Mouse (Mus musculus) CH12.LX (cell line): ENCODE data around the gene 4930564D02Rik. TPM values are rescaled to one million over a fixed set of nuclear protein-coding genes. Genes with fewer than 3 reads are reported as not detected.

Experiments
- DNase-seq: peaks from one replicate; pipeline ENCODE4 v3.0.0-alpha.2; 2013; ENCODE audit errors: extremely low read depth
- H3K27ac ChIP-seq: 2 replicates; pipeline ENCODE4 v1.5.1; 2012; ENCODE audit warnings: low read depth, mild to moderate bottlenecking, control low read depth, moderate library complexity; ENCODE audit not compliant: insufficient read depth
- H3K27me3 ChIP-seq: replicated peaks from 2 replicates; pipeline ENCODE3; 2012; ENCODE audit warnings: inconsistent platforms
- H3K36me3 ChIP-seq, 2 experiments: replicated peaks in 1 of 2; 2 replicates each; pipeline versions ENCODE3 to v1.6.1; 2012; ENCODE audit warnings: inconsistent platforms in 1 of 2, low read length in 1 of 2, mild to moderate bottlenecking in 1 of 2, mixed read lengths in 1 of 2, moderate library complexity in 1 of 2; ENCODE audit not compliant: control insufficient read depth in 1 of 2, insufficient read depth in 1 of 2
- H3K4me1 ChIP-seq, 2 experiments: 2 replicates each; pipeline ENCODE4 v1.6.1; 2012; ENCODE audit warnings: inconsistent platforms in 1 of 2, moderate library complexity in 1 of 2; ENCODE audit not compliant: insufficient read depth in 2 of 2, control insufficient read depth in 1 of 2
- H3K4me2 ChIP-seq: 2 replicates; pipeline ENCODE4 v1.6.1; 2012; ENCODE audit warnings: low read depth, mild to moderate bottlenecking, control low read depth; ENCODE audit not compliant: poor library complexity, insufficient read depth, severe bottlenecking
- H3K4me3 ChIP-seq, 3 experiments: fragments of 150-350 bp in 1 of 3; sonication (generic) in 1 of 3; replicated peaks in 1 of 3; 2 replicates each; pipeline versions ENCODE3 to v1.5.1; 2011 to 2012; ENCODE audit warnings: low read depth in 2 of 3, low read length in 2 of 3, mild to moderate bottlenecking in 2 of 3, moderate library complexity in 2 of 3, control low read depth in 1 of 3, improper control_type of control experiment in 1 of 3, inconsistent platforms in 1 of 3, mixed read lengths in 1 of 3; ENCODE audit not compliant: poor library complexity in 1 of 3
- H3K79me2 ChIP-seq: replicated peaks from 2 replicates; pipeline ENCODE4 v1.6.1; 2012; ENCODE audit warnings: mild to moderate bottlenecking, moderate library complexity; ENCODE audit not compliant: control insufficient read depth, poor library complexity, insufficient read depth, severe bottlenecking; ENCODE audit errors: extremely low read depth
- H3K9ac ChIP-seq: 2 replicates; pipeline ENCODE4 v1.6.1; 2012; ENCODE audit warnings: low read depth, mild to moderate bottlenecking, control low read depth, moderate library complexity; ENCODE audit not compliant: insufficient read depth
- H3K9me3 ChIP-seq: replicated peaks from 2 replicates; pipeline ENCODE3; 2012; ENCODE audit warnings: low read length, inconsistent platforms, mixed read lengths
- BHLHE40 ChIP-seq: IDR thresholded peaks from 2 replicates; pipeline ENCODE4 v1.6.1; 2011; ENCODE audit warnings: mild to moderate bottlenecking, low read depth, low read length, improper control_type of control experiment
- CTCF ChIP-seq, 2 experiments: IDR thresholded peaks in 1 of 2; conservative IDR thresholded peaks in 1 of 2; 2 replicates each; pipeline ENCODE4 v1.5.1; 2011 to 2012; ENCODE audit warnings: low read depth in 2 of 2, low read length in 2 of 2, improper control_type of control experiment in 1 of 2, inconsistent platforms in 1 of 2, mild to moderate bottlenecking in 1 of 2, moderate library complexity in 1 of 2
- ELF1 ChIP-seq: IDR thresholded peaks from 2 replicates; pipeline ENCODE4 v1.6.1; 2014; ENCODE audit warnings: low read depth, mild to moderate bottlenecking, inconsistent platforms, low read length, improper control_type of control experiment
- EP300 ChIP-seq: IDR thresholded peaks from 2 replicates; pipeline ENCODE4 v1.6.1; 2011; ENCODE audit warnings: low read length, improper control_type of control experiment
- ETS1 ChIP-seq: conservative IDR thresholded peaks from 2 replicates; pipeline ENCODE4 v1.6.1; 2012; ENCODE audit warnings: low read depth, mild to moderate bottlenecking, inconsistent platforms, low read length, improper control_type of control experiment, moderate library complexity
- IRF4 ChIP-seq: IDR thresholded peaks from 2 replicates; pipeline ENCODE4 v1.6.1; 2014; ENCODE audit warnings: low read depth, mild to moderate bottlenecking, inconsistent platforms, low read length, improper control_type of control experiment
- JUND ChIP-seq: conservative IDR thresholded peaks from 2 replicates; pipeline ENCODE4 v1.6.1; 2011; ENCODE audit warnings: low read depth, low read length, improper control_type of control experiment
- MAX ChIP-seq: IDR thresholded peaks from 2 replicates; pipeline ENCODE4 v1.6.1; 2011; ENCODE audit warnings: low read length, improper control_type of control experiment
- MAZ ChIP-seq: IDR thresholded peaks from 2 replicates; pipeline ENCODE4 v1.6.1; 2012; ENCODE audit warnings: low read depth, mild to moderate bottlenecking, inconsistent platforms, low read length, improper control_type of control experiment, moderate library complexity
- MEF2A ChIP-seq: IDR thresholded peaks from 2 replicates; pipeline ENCODE4 v1.6.1; 2014; ENCODE audit warnings: low read depth, mild to moderate bottlenecking, inconsistent platforms, low read length, improper control_type of control experiment, borderline replicate concordance
- MYC ChIP-seq: IDR thresholded peaks from 2 replicates; pipeline ENCODE4 v1.6.1; 2011; ENCODE audit warnings: low read depth, mild to moderate bottlenecking, improper control_type of control experiment, low read length
- NRF1 ChIP-seq: IDR thresholded peaks from 2 replicates; pipeline ENCODE4 v1.6.1; 2014; ENCODE audit warnings: low read depth, mild to moderate bottlenecking, inconsistent platforms, low read length, improper control_type of control experiment, moderate library complexity
- RAD21 ChIP-seq: IDR thresholded peaks from 2 replicates; pipeline ENCODE4 v1.6.1; 2011; ENCODE audit warnings: low read depth, mild to moderate bottlenecking, low read length, improper control_type of control experiment, moderate library complexity
- RCOR1 ChIP-seq: conservative IDR thresholded peaks from 2 replicates; pipeline ENCODE4 v1.6.1; 2012; ENCODE audit warnings: low read depth, mild to moderate bottlenecking, inconsistent platforms, low read length, improper control_type of control experiment
- SMC3 ChIP-seq: IDR thresholded peaks from 2 replicates; pipeline ENCODE4 v1.6.1; 2011; ENCODE audit warnings: low read depth, low read length, improper control_type of control experiment
- USF2 ChIP-seq: conservative IDR thresholded peaks from 2 replicates; pipeline ENCODE4 v1.6.1; 2011; ENCODE audit warnings: low read depth, low read length, improper control_type of control experiment
- ZC3H11A ChIP-seq: IDR thresholded peaks from 2 replicates; pipeline ENCODE4 v1.6.1; 2012; ENCODE audit warnings: low read depth, mild to moderate bottlenecking, inconsistent platforms, low read length, improper control_type of control experiment
- ZKSCAN1 ChIP-seq: IDR thresholded peaks from 2 replicates; pipeline ENCODE4 v1.6.1; 2012; ENCODE audit warnings: low read depth, inconsistent platforms, low read length, improper control_type of control experiment, borderline replicate concordance
- ZNF384 ChIP-seq: IDR thresholded peaks from 2 replicates; pipeline ENCODE4 v1.6.1; 2012; ENCODE audit warnings: low read depth, low read length, improper control_type of control experiment, inconsistent platforms
- dilution Hi-C: fragments of 300-500 bp; cut with MboI; formaldehyde crosslinking; loops from 2 replicates; pipeline ENCODE4 v1.14.3; 2020; ENCODE audit warnings: low sequenced_read_pairs; ENCODE audit not compliant: extremely low pct_unique_long_range_greater_than_20kb, extremely low pct_ligation_motif_present
- in situ Hi-C: fragments of 300-500 bp; cut with MboI; formaldehyde crosslinking; loops from 3 replicates; pipeline ENCODE4 v1.14.3; 2019; ENCODE audit warnings: low sequenced_read_pairs, low pct_ligation_motif_present, low pct_unique_long_range_greater_than_20kb, mixed read lengths
- polyA plus RNA-seq: library from polyadenylated mRNA; unstranded; fragments of >175 nt; gene quantifications from 2 replicates; pipeline ENCODE4 v1.2.1, GENCODE M21; 2012; ENCODE audit warnings: low read depth; ENCODE audit not compliant: insufficient read length
- total RNA-seq, 2 experiments: library from RNA; depleted of rRNA; stranded (reverse); fragments of 300-350 nt in 1 of 2; fragments of >200 nt in 1 of 2; gene quantifications; 2 replicates each; pipeline ENCODE4 v1.2.3; 2012 to 2014

4930564D02Rik gene
- total and polyA plus RNA-seq, 3 experiments = not detected

DNA sequence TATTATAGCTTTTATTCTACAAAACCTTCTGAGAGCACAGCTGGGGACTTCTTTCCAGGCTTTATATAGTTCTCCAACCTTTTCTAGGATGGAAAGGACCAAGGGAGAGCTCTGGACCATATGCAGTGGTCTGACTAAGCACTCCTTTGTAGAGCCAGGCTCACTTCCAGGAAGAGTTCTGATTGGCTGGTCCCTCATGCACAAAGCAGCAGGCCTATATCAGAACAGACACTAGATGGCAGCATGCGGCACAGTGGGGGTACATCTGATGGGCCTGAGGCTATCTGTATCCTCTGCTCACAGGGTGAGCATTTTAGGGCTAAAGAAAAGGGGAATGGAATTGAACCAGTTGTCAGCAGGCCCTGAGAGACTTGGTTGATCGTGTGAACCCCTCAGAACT, 47.6 kb downstream of the 4930564D02Rik start:
- H3K36me3 ChIP-seq = no peaks in the 10 kb centered on the region
- H3K9me3 ChIP-seq = no peaks in the 10 kb centered on the region
- DNase-seq = peak; percentile 87
- H3K79me2 ChIP-seq = no peaks in the 10 kb centered on the region
- TF ChIP-seq JUND (no peak), ZC3H11A (0 out of 2 replicates have a peak, but pooled peaks have one; percentile 7), CTCF (conservative IDR thresholded peaks at IDR 0.05 in 1 of 2, IDR thresholded peaks at IDR 0.05 in 1 of 2; ENCODE audit: low read depth in 2 of 2, low read length in 2 of 2) (peak; percentile 53 to 89), ZKSCAN1 (peak; percentile 51), MEF2A (no peak), RCOR1 (no peak), MAX (peak; percentile 36; the same call in 1 of the 2 replicates), ELF1 (no peak), SMC3 (peak; percentile 77), USF2 (no peak), RAD21 (peak; percentile 68), ETS1 (no peak), IRF4 (0 out of 2 replicates have a peak, but pooled peaks have one; percentile 12)
- no peaks in the 10 kb centered on the region for H3K4me1 ChIP-seq
- dilution Hi-C loops (no loop called here), in situ Hi-C loops (no loop called here)
- H3K9ac ChIP-seq = no peak overlapping the region
- H3K4me2 ChIP-seq = no peak overlapping the region
- H3K27me3 ChIP-seq = no peaks in the 10 kb centered on the region
- H3K27ac ChIP-seq = no peak overlapping the region
- no peak overlapping the region for H3K4me3 ChIP-seq

DNA sequence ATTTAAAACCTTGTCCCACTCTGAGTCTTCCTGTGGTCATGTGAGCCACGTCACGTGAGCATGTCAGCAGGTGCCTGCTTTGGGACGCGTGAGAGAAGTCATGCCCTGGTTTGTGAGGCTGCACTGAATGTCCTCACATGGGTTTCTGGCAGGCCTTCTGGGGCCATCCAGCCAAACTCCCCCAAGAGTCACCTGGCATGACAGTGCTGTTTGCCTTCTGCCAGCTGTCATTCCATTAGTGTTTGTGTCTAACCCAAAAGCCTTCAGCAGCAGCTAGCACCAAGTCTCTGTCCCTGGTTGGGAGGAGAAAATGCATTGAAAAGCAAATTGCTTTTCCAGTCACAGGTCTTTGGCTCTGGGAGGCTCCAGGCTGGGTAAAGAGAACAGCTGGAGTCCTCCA, 50.0 kb downstream of the 4930564D02Rik start:
- Histone ChIP-seq H3K36me3 (no peaks in the 10 kb centered on the region), H3K9ac (no peak overlapping the region), H3K27me3 (no peaks in the 10 kb centered on the region), H3K9me3 (no peaks in the 10 kb centered on the region), H3K4me3 (no peak overlapping the region), H3K4me1 (no peaks in the 10 kb centered on the region)
- in situ Hi-C loops = no loop called here
- no peak for DNase-seq
- TF ChIP-seq SMC3 = no peak
- TF ChIP-seq BHLHE40 = peak; percentile 43; the same call in 1 of the 2 replicates
- TF ChIP-seq MAX = no peak
- TF ChIP-seq, all 38 proteins: peak for 1
- dilution Hi-C loops = no loop called here
- H3K79me2 ChIP-seq = no peaks in the 10 kb centered on the region
- H3K4me2 ChIP-seq = no peak overlapping the region
- no peak overlapping the region for H3K27ac ChIP-seq

- Histone ChIP-seq H3K4me2 (no peak overlapping the region), H3K27ac (no peak overlapping the region), H3K27me3 (peaks cover 6% of the 10 kb centered on the region), H3K9ac (no peak overlapping the region), H3K4me3 (no peak overlapping the region), H3K9me3 (no peaks in the 10 kb centered on the region), H3K36me3 (no peaks in the 10 kb centered on the region), H3K4me1 (peaks cover 0 to 4% of the 10 kb centered on the region in 2 experiments; a peak in 1 of 4 replicates), H3K79me2 (no peaks in the 10 kb centered on the region)
- in situ Hi-C loops (no loop called here), dilution Hi-C loops (no loop called here)
- DNase-seq = no peak
- TF ChIP-seq MEF2A = no peak
- no peak for TF ChIP-seq ZNF384
- no peak for TF ChIP-seq SMC3
- TF ChIP-seq MAZ = no peak
- TF ChIP-seq MYC = no peak
- no peak for TF ChIP-seq EP300
- no peak for TF ChIP-seq USF2
- TF ChIP-seq NRF1 = no peak
These were observed 57.1 kb downstream of the 4930564D02Rik start for GRCm38 (mm10) chr3:105123776-105124175.
